Mouse (Mus musculus) megakaryocyte, embryonic 14.5 days (primary cell): ENCODE data around the gene Asphd1. TPM values are rescaled to one million over a fixed set of nuclear protein-coding genes. Genes with fewer than 3 reads are reported as not detected.
"Not testable (repeated sequence)": the region's sequence is repeated elsewhere in the genome, so short reads cannot be mapped to it uniquely, and the experiment has no call there.

ENCODE experiments used
- H3K27me3 ChIP-seq: replicated peaks from 2 replicates; pipeline ENCODE3; 2012; ENCODE audit warnings: inconsistent platforms
- H3K36me3 ChIP-seq: replicated peaks from 2 replicates; pipeline ENCODE3; 2012; ENCODE audit warnings: low read length, inconsistent platforms, mixed read lengths
- H3K4me1 ChIP-seq: 2 replicates; pipeline ENCODE4 v1.6.1; 2012; ENCODE audit warnings: inconsistent platforms
- H3K4me3 ChIP-seq: replicated peaks from 2 replicates; pipeline ENCODE3; 2012; ENCODE audit warnings: moderate library complexity, mild to moderate bottlenecking, inconsistent platforms
- H3K9me3 ChIP-seq: 2 replicates; pipeline ENCODE4 v1.6.1; 2012; ENCODE audit warnings: inconsistent platforms
- FLI1 ChIP-seq: IDR thresholded peaks from 2 replicates; pipeline ENCODE4 v1.6.1; 2012; ENCODE audit warnings: low read length, inconsistent platforms, mixed read lengths
- GATA1 ChIP-seq: IDR thresholded peaks from 3 replicates; pipeline ENCODE4 v1.6.1; 2012; ENCODE audit warnings: mixed read lengths, low read length, inconsistent platforms, borderline replicate concordance
- polyA plus RNA-seq: library from polyadenylated mRNA; stranded (reverse); fragments of >175 nt; gene quantifications from 2 replicates; pipeline ENCODE4 v1.2.3, GENCODE M21; 2012; ENCODE audit warnings: low replicate concordance; ENCODE audit not compliant: insufficient read depth

Asphd1 gene
- polyA plus RNA-seq, 1 experiment, result not detected

DNA sequence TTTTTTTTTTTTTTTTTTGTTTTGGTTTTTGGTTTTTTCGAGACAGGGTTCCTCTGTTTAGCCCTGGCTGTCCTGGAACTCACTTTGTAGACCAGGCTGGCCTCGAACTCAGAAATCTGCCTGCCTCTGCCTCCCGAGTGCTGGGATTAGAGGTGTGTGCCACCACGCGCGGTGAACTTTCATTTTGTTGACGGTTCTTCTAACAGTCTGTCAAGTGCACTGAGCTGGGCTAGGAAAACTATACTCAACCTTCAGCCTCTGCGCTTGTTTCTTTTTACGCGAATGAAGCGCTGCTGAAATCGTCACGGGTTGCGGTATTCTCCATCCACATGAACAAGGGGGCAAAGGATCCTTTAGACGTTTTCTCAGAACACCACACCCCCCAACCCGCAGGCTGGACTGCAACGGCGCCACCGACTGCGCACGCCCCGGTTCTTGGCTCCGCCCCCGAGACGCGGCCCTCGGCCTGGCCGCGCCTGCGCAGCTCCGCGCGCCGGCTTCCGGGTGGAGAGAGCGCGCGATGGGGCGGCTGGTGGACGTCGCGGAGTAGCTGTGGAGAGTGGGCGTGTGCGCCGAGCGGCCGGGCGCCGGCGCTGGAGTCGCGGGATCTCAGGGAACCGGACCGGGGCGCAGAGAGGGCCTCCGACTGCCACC is 20.9 kb downstream of the Asphd1 start, which contains the start of gene Kctd13:
Kctd13 (plus strand) TSS at position 496 of the 654 bp plus-strand sequence.
- peaks cover 77% of the 10 kb centered on the region for H3K4me1 ChIP-seq
- peaks cover 32% of the 10 kb centered on the region for H3K36me3 ChIP-seq
- TF ChIP-seq FLI1 (no peak), GATA1 (no peak)
- peak within 1 kb of the TSS; percentile 100 for H3K4me3 ChIP-seq
- H3K9me3 ChIP-seq, result no peaks in the 10 kb centered on the region
- no peaks in the 10 kb centered on the region for H3K27me3 ChIP-seq

DNA sequence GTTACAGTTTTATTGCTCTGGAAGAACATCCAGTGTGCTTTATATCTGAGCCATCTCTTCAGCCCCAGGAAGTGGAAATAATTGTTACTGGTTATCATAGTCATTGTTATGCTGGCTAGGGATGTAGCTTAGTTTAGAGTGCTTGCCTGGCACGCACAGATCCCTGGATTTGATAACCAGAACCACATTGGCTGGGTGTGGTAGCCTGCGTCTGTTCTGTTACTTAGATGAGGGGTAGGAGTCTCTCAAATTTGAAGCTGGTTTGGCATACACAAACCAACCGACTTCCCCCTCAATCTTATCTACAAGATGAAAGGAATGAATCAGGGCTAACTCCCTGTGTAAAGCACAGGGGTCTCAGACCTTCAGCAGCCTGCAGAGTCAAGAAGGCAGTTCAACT is 23.1 kb downstream of the Asphd1 start:
- no peak overlapping the region for H3K4me3 ChIP-seq
- TF ChIP-seq GATA1 (peak; percentile 23; the same call in 1 of the 3 replicates), FLI1 (no peak)
- H3K4me1 ChIP-seq, result peaks cover 71% of the 10 kb centered on the region
- H3K27me3 ChIP-seq, result no peaks in the 10 kb centered on the region
- no peaks in the 10 kb centered on the region for H3K9me3 ChIP-seq
- H3K36me3 ChIP-seq, result peaks cover 13% of the 10 kb centered on the region

DNA sequence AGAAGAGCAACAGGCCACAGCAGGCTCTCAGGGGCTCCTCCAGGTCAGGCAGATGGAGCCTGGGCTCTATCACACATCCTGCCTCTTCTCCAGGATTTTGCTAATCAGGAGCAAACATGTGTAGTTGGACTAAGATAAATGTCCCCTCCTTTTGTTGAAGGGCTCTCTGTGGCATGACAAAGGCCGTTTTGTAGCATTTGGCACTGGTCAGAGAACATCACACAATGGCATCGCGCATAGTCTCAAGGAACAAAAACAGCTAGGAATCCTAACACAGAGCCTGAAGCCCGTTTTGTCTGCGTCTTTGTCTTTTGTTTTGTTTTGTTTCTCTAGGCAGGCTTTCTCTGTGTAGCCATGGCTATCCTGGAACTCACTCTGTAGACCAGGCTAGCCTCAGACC is 25.4 kb downstream of the Asphd1 start:
- TF ChIP-seq GATA1, result no peak
- no peak for TF ChIP-seq FLI1
- Histone ChIP-seq H3K36me3 (no peaks in the 10 kb centered on the region), H3K4me3 (peak overlapping the region; percentile 31), H3K9me3 (no peaks in the 10 kb centered on the region), H3K27me3 (no peaks in the 10 kb centered on the region), H3K4me1 (peaks cover 62% of the 10 kb centered on the region)

DNA sequence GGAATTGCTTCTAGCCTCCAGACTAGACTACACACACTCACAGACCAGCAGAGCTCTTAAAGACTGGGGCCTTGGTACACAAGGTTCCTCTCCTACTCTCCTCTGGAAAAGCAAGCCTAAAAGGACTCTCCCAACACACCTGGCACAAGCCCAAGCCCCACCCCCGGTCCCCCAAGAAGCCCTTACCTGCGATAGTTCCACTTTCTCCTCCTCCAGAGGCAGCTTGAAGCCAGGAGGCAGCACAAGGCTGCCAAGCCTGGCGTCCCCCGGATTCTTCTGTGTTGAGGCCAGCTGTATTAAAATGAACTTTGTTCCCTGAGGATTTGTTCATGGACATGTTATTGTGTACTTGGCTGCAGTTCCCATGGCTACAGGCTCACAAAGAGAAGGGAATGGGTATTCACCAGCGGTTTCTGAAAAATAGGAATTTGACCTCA is 26.7 kb downstream of the Asphd1 start, which contains the start of gene Tmem219:
Tmem219 (minus strand) TSS at position 294 of the 437 bp plus-strand sequence.
- Histone ChIP-seq H3K36me3 (no peaks in the 10 kb centered on the region), H3K4me3 (no peak within 1 kb of the TSS), H3K9me3 (no peaks in the 10 kb centered on the region), H3K27me3 (no peaks in the 10 kb centered on the region), H3K4me1 (peaks cover 59% of the 10 kb centered on the region)
- TF ChIP-seq GATA1 (no peak), FLI1 (no peak)

DNA sequence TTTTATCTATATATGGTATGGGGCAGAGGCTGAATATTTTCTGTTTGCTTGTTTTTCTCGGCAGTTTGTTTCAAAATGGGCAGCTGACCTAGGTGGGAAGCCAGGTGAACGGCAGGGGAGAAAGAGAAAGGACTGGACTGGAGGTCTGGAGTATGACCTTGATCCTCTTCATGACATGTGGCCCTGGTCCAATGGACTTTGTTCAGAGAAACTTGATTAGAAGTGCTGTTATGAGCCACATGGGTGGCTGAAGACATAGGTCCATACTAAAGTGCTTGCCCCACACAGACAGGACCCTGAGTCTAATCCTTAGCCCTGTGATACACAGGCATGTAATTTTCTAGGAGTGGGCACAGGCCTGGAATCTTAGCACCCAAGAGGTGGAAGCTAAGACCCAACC is 27.8 kb downstream of the Asphd1 start:
- Histone ChIP-seq H3K9me3 (no peaks in the 10 kb centered on the region), H3K27me3 (no peaks in the 10 kb centered on the region), H3K4me3 (no peak overlapping the region), H3K36me3 (no peaks in the 10 kb centered on the region), H3K4me1 (peaks cover 52% of the 10 kb centered on the region)
- no peak for TF ChIP-seq GATA1

DNA sequence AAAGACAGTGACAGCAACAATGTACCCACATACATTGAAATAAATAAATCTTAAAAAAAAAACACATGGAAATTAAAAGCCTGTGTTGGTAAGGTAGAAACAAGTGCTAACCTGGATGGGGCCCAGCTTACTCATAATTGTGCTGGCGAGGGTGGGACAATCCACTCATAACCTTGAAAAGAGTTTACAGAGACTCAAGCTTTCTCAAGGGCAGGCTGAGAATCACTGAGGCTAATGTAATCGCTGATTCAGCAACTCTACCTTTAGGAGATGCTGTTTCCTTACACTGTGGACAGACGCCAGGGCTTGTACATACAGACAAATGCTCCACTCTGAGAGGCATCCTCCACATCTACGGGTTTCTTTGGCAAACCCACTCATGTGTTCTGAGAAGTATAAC is 29.4 kb downstream of the Asphd1 start:
- H3K9me3 ChIP-seq, result no peaks in the 10 kb centered on the region
- TF ChIP-seq GATA1 (no peak), FLI1 (no peak)
- H3K4me3 ChIP-seq, result no peak overlapping the region
- peaks cover 2% of the 10 kb centered on the region for H3K27me3 ChIP-seq
- H3K4me1 ChIP-seq, result peaks cover 47% of the 10 kb centered on the region
- H3K36me3 ChIP-seq, result no peaks in the 10 kb centered on the region

DNA sequence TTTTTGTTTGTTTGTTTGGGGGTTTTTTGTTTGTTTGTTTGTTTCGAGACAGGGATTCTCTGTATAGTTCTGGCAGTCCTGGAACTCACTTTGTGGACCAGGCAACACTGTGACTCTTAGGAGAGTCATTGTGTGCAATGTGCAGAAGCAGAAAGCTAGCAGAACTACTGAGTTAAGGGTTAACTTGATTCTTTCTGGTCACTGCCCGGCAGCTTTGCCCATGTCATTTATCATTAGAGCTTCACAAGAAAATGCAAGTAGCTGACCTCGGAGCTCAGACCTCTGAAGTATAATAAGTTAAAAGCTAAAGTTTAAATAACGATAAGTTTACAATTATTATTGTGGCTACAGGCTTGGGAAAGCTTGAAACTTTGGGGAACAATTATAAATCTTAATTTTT is 31.0 kb downstream of the Asphd1 start:
- H3K4me1 ChIP-seq, result peaks cover 31% of the 10 kb centered on the region
- not testable (repeated sequence) for H3K36me3 ChIP-seq, H3K4me3 ChIP-seq, H3K9me3 ChIP-seq, H3K27me3 ChIP-seq

DNA sequence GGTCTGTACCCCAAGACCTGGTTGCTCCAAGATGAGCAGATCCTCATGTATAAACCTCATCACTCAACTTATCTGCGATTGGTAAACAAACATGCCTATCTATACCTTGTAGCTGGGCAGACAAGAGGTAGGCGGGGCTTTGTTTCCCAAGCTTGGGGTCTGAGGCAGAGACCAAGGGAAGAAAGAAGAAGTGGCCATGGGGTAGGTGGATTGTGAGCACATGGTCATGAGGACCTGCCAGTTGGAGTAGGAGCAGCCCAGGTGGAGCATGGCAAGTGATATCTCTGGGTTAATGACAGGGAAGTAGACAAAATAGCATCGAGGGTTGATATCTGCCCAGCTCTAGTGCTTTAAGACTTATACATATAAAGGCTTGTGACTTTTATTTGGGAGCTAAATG is 34.5 kb downstream of the Asphd1 start:
- no peak overlapping the region for H3K4me3 ChIP-seq
- peaks cover 5% of the 10 kb centered on the region for H3K27me3 ChIP-seq
- H3K4me1 ChIP-seq, result peaks cover 18% of the 10 kb centered on the region
- TF ChIP-seq FLI1 (no peak), GATA1 (no peak)
- H3K36me3 ChIP-seq, result no peaks in the 10 kb centered on the region
- peaks cover 4% of the 10 kb centered on the region; the same call in 1 of the 2 replicates for H3K9me3 ChIP-seq

DNA sequence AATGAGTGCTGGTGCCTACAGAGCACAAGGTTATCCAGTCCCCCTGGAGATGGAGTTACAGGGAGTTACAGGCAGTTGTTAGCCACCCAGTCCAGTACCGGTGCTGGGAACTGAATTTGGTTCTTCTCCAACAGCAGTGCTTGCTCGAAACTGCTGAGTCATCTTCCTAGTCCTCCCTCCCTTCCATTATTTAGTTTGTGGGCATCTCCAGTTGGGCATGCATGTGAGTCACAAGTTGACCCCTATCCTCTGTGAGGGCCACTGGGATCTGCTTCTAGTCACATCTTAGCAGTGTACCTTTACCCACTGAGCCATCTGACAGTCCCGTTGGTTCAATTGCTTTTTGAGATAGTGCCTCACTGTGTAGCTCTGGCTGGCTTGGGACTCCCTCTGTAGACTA is 43.8 kb downstream of the Asphd1 start:
- Histone ChIP-seq H3K4me1 (peaks cover 20% of the 10 kb centered on the region), H3K9me3 (peaks cover 4% of the 10 kb centered on the region; the same call in 1 of the 2 replicates), H3K4me3 (no peak overlapping the region), H3K27me3 (peaks cover 6% of the 10 kb centered on the region), H3K36me3 (no peaks in the 10 kb centered on the region)
- TF ChIP-seq FLI1 (no peak), GATA1 (no peak)

DNA sequence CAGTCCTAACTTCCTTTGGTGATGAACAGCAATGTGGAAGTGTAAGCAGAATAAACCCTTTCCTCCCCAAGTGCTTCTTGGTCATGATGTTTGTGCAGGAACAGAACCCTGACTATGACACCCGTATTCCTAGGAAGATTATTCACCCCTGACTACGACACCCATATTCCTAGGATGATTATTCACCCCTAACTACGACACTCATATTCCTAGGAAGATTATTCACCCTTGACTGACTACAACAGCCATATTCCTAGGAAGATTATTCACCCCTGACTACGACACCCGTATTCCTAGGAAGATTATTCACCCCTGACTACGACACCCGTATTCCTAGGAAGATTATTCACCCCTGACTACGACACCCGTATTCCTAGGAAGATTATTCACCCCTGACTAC is 49.6 kb downstream of the Asphd1 start:
- H3K9me3 ChIP-seq, H3K4me3 ChIP-seq, H3K27me3 ChIP-seq: not testable (repeated sequence)
- H3K36me3 ChIP-seq, result peaks cover 16% of the 10 kb centered on the region
- peaks cover 33% of the 10 kb centered on the region for H3K4me1 ChIP-seq
